Mouse (Mus musculus): ENCODE results near the gene Sh3pxd2a.

GRCm38 (mm10) chr19:47343422-47343821, 120.8 kb downstream of the Sh3pxd2a start:
- TF ChIP-seq CTCF (conservative IDR thresholded peaks at IDR 0.05; ENCODE audit: insufficient read depth, insufficient read length, low read depth, low read length) (no peak), POLR2A (IDR thresholded peaks at IDR 0.05; ENCODE audit: low read depth, low read length) (no peak)
